Mouse (Mus musculus) yolk sac, embryonic 10.5 days (tissue): ENCODE results near the gene Supt3.

Experiments
- DNase-seq: peaks from one replicate; pipeline ENCODE4 v3.0.0-alpha.2; 2017; ENCODE audit warnings: low spot score

The Supt3 gene

GRCm38 (mm10) chr17:44776738-44777270 is at the start of gene Supt3:
Supt3 (plus strand) TSS chr17:44777152.
- DNase-seq = peak; percentile 93

DNA sequence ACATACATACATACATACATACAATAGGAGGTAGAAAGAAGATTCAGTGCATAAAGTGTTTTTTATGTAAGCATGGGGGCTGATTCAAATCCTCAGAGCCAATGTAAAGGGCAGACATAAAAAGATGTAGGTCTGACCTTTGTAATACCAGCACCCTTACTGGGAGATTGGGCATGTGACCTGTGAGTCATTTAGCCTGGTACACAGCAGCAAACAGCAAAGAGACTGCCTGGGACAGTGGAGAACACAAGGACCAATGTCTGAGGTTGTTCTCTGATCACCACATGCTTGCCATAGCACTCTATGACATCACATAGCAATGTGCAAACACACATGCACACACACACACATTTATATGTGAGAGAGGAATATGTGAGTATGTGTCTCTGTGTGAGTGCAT is 49.3 kb upstream of the Supt3 start:
- DNase-seq = no peak

DNA sequence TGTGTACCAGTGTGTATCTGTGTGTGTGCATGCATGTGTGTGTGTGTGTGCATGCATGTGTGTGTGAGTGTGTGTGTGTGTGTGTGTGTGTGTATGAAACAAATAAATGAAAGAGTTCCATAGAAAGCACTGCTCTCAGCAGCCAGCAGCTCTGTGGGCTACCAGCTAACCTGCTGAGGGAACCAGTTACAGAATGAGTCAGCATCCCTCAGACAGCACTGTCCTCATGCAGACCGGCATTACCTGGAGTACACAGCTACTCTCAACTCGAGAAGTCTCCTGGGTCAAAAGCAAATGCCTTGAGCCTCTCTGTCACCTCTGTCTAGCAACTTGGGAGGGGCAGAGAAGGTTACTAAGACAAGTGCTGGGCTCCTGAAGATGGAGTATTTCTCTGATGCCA is 48.5 kb upstream of the Supt3 start:
- no peak for DNase-seq

GRCm38 (mm10) chr17:44733544-44734310 is 43.2 kb upstream of the Supt3 start:
- no peak for DNase-seq

DNA sequence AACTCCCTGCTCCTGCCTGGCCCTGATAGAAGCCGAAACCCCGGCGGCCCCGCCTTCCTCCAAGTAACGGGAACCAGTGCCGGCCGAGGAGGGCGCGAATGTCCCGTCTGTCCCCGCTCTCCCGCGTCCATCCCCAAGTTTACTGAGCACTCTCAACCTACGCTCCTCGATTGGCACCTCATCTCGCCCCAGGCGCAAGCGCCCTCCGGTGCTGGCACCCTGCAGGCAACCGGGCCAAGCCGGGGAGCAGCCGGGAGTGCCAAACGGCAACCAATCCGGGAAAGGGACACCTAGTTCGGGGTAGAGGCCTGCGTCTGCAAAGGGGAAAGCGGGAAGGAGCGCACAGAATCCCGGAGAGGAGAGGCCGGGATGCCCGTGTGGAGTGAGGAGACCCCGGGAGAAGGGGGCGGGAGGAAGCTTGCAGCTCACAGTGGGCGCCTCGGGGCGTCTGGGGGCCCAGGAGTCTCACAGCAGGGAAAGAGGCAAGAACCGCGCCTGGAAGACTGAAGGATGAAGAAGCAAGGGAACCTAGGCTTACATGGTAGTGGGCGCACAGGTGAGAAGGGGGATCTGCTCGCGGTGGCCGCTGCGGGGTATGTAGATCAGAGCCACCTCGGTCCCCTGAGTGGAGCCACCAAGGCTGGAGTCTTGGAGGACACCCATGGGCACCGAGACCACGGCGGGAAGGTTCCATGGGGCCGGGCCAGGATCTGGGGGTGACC is 42.3 kb upstream of the Supt3 start:
- peak; percentile 15 for DNase-seq

DNA sequence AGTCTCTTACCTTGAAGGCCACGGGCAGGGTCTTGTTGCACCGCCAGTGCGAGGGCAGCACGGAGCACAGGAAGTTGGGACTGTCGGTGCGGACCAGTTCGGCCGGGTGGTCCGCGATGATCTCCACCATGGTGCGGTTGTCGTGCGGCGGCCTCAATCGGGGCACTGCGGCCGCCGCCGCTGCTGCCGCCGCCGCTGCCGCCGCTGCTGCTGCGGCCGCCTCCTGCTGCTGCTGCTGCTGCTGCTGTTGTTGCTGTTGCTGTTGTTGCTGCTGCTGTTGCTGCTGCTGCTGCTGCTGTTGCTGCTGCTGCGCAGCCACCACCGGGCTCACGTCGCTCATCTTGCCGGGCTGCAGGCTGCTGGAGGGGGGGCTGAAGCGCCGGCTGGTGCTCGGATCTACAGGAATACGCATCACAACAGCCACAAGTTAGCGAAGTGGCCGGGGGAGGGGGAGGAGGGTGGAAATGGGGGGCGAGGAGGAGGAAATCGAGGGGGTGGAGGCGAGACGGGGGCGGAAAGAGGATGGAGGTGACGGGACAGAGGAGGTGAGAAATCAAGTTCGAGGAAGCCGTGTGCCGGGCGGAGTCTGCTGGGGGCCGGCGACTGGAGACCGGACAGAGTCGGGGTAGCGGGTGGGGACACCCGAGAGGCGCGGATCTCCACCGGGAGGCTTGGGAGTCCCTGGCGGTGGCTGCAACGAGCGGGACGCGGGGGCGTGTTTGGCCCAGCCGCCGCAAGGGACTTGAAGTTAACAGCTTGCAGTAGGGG is 41.5 kb upstream of the Supt3 start:
- no peak for DNase-seq

DNA sequence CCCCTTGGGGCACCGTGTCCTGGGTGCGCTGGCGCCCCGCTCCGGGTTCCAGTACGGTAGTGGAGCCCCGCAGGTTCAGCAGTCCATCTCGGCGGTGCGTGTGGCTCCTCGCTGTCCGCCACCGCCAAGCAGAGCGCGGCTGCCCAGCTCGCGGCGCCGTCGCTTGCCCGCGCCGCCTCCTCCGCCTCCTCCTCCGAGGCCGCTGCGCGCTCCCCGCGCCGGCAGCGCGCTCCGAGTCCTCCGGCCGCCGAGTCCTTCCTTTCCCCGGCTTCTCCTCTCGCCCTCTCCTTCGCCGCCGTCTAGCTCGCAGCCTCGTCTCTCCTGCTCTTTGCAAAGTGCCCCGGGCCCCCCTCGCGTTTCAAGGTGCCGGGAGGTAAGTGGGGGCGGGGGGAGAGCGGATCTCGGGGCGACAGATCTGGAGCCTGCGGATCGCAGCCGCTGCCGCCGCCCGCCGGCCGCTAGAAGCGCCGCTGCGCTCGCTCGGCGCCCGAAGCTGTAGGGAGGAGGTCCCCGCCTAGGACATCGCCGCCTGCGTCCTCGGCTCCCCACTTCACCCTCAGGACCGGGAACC is 40.9 kb upstream of the Supt3 start:
- peak; percentile 69 for DNase-seq

DNA sequence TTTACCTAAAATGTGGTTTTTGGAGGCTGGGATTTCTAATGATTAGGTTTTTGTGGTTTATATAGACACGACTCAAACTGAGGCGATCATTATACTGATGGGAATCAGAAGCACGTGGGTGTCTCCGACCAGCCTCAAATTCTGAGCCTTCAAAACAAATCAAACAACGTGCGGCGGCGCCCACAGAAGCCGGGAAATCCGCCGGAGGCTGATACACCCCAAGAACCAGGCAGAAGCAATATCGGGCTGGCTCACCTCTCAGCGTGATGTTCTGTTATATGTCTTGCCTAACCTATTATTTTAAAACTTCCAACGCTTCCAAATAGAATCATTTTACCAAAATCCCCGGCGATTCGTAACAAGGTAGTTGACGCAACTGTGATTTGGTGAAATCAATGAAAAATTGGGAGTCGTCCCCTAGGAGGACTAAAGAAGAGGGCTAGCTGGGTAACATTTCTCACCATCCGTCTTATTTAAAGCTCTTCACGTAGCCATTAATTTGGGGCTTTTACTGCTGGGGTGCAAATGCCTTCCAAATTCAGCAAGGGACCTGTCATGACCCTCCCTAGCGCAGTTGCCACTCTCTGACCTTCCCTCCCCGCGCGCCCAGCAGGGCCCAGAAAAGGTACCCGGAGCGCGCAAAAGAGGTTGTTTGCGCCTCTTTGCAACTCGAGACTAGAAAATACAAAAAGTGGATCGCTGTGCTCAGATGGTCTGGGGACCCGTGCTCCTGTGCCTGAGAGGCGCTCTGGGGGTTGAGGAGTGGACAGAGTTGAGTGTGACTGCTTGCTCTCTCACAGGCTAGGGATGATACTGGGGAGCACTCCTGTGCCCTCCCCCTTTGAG is 39.5 kb upstream of the Supt3 start:
- DNase-seq = peak; percentile 7

DNA sequence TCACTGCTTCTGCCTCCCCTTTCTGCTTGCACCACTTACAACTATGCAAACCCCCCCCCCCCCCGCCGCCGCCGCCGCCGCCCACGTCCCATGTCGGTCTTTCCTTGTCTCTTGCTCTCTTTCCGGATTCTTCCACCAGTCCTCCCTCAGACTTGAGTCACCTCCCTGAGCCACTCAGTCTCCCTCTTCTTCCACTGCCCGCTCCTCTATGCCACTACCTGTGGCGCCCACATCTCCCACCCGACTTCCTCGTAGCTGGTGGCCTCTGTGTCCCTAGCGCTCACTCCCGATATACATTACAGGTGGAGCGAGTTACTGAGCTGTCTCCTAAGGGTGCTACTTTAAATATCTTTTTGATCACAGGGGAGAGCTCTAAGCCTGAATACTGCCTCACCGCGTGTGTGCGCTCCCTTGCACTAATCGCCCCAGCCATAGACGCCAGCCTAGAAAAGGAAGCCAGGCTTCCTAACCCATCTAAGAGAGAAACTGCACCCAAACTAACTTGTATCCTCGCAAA is 38.8 kb upstream of the Supt3 start:
- no peak for DNase-seq

DNA sequence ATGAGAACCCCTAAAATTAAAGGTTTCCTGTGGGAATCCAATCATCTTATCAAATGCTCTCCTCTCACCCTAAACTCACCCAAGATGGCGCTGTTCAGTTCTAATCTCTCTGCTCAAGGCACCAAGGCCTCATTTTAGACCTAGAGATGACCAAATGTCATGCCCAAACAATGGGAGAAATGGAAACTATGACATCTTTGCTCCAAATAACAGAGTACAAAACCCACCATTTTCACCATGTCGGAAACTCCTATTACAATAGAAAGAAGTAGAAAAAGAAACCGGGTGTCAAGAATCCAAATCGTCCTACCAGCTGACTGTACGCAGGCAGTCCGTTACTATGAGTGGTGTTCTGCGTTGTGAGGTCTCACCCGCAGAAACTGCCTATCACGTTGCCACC is 34.7 kb upstream of the Supt3 start:
- DNase-seq = no peak

GRCm38 (mm10) chr17:44743780-44744179 is 33.2 kb upstream of the Supt3 start:
- DNase-seq = no peak

- DNase-seq = no peak
These were observed 31.6 kb upstream of the Supt3 start for GRCm38 (mm10) chr17:44745378-44745777.

GRCm38 (mm10) chr17:44766318-44766717 is 10.6 kb upstream of the Supt3 start:
- no peak for DNase-seq

DNA sequence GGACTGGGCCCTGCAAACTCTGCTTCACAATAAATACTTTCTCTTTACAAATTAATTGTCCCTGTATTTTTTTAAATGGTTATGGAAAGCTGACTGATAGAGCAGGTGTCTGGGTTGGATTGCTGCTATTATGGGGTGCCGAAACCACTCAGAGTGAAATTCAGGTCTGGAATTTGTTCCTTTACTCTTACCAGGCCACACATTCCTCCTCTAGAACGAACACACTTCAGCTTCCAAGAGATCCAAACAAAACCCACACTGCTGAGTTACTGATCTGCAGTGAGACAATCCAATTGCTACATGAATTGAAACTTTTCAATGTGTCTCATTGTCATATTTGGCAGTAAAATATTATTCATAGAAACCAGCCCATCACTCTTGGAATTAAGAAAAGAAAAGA is 10.0 kb upstream of the Supt3 start:
- DNase-seq = no peak

- DNase-seq = no peak
These were observed 9.6 kb upstream of the Supt3 start for GRCm38 (mm10) chr17:44767375-44767774.

DNA sequence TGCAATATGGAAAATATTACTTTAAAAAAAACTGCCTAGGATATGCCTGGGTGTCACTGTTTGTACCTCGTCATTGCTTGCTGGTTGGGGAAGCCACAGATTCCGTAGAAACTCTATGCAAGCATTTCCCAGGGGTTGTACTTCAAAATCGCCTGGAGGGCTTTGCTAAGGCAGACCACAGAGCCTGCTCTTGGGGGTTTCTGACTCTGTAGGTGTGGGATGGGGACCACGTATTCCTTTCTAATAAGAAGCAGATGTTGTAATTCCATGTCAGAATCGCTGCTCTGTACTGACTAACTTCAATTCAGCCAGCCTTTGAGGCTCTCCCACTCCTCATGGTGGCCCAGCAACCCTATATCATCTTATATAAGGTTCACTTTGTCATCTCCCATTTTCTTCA is 8.4 kb upstream of the Supt3 start:
- DNase-seq = no peak

DNA sequence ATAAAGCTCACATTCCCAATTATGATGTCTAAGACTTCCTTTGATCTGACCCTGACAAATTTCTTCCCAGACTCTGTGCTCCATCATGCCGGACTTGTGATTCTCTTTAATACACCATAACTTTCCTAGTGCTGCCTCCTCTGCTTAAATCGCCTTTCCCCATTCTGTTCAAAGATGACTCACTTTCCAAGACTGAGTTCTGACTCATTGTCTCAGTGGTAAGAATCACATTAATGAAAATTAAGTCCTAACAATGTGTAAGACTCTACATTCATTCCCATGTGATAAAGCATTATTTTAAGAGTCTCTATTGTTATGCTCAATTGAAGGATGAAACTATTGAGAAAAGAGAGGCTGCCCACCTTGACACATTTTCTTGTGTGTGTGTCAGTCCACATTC is 6.1 kb upstream of the Supt3 start:
- DNase-seq = no peak

DNA sequence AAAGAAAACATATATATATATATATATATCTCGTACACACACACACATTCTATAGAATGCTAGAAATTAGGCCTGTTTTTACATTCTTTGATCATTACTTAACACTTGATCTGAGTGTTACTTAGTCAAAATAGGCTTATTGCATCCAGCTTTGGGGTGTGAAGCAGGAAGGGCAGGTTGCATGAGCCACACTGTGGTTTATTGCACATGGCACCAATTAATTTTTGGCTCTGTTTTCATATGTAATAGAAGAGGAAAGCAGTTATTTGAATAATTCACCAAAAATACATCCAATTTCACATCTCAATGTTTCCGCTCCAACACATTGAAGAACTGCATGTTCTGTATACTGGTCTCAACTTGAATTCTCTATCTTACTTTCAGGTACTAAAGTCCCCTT is 4.4 kb upstream of the Supt3 start:
- no peak for DNase-seq

DNA sequence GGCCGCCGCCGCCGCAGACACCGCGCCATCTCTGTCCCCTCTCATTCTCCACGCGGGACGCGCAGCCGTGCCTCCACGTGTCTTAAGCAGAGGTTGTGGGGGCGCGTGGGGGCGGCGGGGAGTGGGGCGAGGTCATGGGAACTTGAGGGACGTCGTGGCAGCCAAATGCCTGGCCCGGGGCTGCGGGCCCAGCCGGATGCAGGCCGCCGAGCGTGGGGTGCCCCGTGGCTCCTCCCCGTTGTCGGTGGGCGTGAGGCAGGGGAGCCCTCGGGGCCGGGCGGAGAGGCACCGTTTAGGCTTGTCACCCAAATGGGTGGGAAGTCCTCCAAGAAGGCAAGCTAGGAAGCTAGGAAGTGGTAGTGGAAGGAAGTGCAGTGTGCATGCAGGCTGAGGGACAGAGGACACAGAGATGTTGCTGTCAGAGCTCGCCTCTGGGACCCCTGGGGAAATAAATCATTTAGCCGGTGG is 419 bp downstream of the Supt3 start:
- no peak for DNase-seq

DNA sequence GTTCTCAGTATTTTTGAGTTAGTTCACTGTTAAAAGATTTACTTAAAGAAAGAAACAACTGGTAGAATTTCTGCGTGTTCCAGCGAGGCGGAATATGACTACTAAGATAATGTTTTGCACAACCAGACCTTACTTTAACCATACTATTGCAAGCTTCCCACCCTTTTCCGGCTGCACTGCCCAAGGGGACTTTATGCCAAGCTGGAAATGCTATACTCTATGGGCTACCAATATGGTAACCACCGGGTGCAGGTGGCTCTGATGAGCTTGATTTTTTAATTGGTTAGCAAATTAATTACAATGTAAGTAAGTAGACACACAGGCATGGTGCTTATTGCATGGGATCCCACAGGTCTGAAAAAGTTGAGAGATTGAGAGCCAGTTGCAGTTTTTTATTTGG is 1.2 kb downstream of the Supt3 start:
- DNase-seq = no peak

DNA sequence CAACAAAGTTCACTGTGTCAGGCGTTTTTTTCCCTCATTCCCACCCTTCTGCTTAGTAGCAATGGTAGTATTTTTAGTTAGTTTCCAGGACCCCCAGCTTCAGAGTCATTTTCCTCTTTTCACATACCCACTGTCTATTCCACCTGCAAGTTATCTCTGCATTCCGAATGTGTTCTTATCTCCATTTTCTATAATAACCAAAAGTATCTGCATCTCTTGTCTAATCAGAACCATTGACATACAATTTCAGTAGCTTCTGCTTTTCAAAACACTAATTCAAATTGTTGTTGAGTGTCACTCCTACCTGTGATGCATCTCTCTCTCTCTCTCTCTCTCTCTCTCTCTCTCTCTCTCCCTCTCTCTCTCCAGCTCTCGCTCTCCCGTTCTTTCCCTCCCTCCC is 3.4 kb downstream of the Supt3 start:
- DNase-seq = no peak
